Mouse (Mus musculus) heart, postnatal 0 days (tissue): Measurements from ENCODE around the gene Lfng. TPM values are rescaled to one million over a fixed set of nuclear protein-coding genes. Genes with fewer than 3 reads are reported as not detected.

Source experiments
- ATAC-seq: fragments of 200-750 bp; cut with Nextera tagmentation; 2 replicates; pipeline ENCODE4 v1.8.0; 2017; ENCODE audit warnings: low read depth, moderate number of reproducible peaks, moderate library complexity; ENCODE audit not compliant: insufficient read depth
- DNase-seq: peaks from one replicate; pipeline ENCODE4 v3.0.0-alpha.2; 2016; ENCODE audit warnings: low spot score
- H3K27ac ChIP-seq: fragments of 300-500 bp; sonication (generic); 2 replicates; pipeline ENCODE4 v1.5.1; 2014; ENCODE audit warnings: low read depth, mild to moderate bottlenecking
- H3K27me3 ChIP-seq: fragments of 300-500 bp; sonication (generic); 2 replicates; pipeline ENCODE4 v1.6.1; 2014; ENCODE audit warnings: low read length, mixed read lengths; ENCODE audit not compliant: control insufficient read depth, insufficient read depth
- H3K36me3 ChIP-seq: fragments of 300-500 bp; sonication (generic); replicated peaks from 2 replicates; pipeline ENCODE4 v1.6.1; 2014; ENCODE audit warnings: low read length, mixed read lengths; ENCODE audit not compliant: control insufficient read depth, insufficient read depth
- H3K4me1 ChIP-seq: fragments of 300-500 bp; sonication (generic); 2 replicates; pipeline ENCODE4 v1.6.1; 2014; ENCODE audit warnings: antibody characterized with exemption; ENCODE audit not compliant: control insufficient read depth, insufficient read depth
- H3K4me2 ChIP-seq: fragments of 300-500 bp; sonication (generic); 2 replicates; pipeline ENCODE4 v1.6.1; 2014; ENCODE audit warnings: low read depth, mild to moderate bottlenecking, low read length, moderate library complexity
- H3K4me3 ChIP-seq: fragments of 300-500 bp; sonication (generic); 2 replicates; pipeline ENCODE4 v1.5.1; 2014; ENCODE audit warnings: low read depth, low read length
- H3K9ac ChIP-seq: fragments of 300-500 bp; sonication (generic); replicated peaks from 2 replicates; pipeline ENCODE4 v1.6.1; 2014; ENCODE audit warnings: low read depth, low read length, mixed read lengths
- H3K9me3 ChIP-seq: fragments of 300-500 bp; sonication (generic); replicated peaks from 2 replicates; pipeline ENCODE4 v1.6.1; 2016; ENCODE audit warnings: low read length; ENCODE audit not compliant: control insufficient read depth
- CTCF ChIP-seq: IDR thresholded peaks from 2 replicates; pipeline ENCODE4 v1.5.1; 2016; ENCODE audit warnings: antibody characterized with exemption, control low read depth, low read depth
- EP300 ChIP-seq: IDR thresholded peaks from 2 replicates; pipeline ENCODE4 v1.6.1; 2016; ENCODE audit warnings: antibody characterized with exemption, low read depth
- WGBS: fragments of 180-500 bp; shearing (Covaris S2); extraction: QIAGEN DNeasy Blood & Tissue Kit; methylation state at CpG from one replicate; pipeline ENCODE4 v1.1.7; 2014; 5-methylcytosine and 5-hydroxymethylcytosine counted together
- polyA plus RNA-seq: library from polyadenylated mRNA; unstranded; fragments of >200 nt; fragmentation: Nextera tagmentation; extraction: Ambion mirVana; gene quantifications from 2 replicates; pipeline ENCODE4 v1.2.1, GENCODE M21; 2015
- total RNA-seq: library from RNA; depleted of rRNA; stranded (reverse); fragments of >200 nt; gene quantifications from 2 replicates; pipeline ENCODE4 v1.2.3, GENCODE M21; 2014; ENCODE audit warnings: low replicate concordance

Lfng gene
- total and polyA plus RNA-seq, 2 experiments from 2014 or later = 4.4 to 8.2 TPM

GRCm38 (mm10) chr5:140579771-140580170 is 27.3 kb upstream of the Lfng start:
- Histone ChIP-seq H3K4me2 (no peak overlapping the region), H3K9ac (no peak overlapping the region), H3K4me1 (peaks cover 5% of the 10 kb centered on the region; the same call in 1 of the 2 replicates), H3K4me3 (no peak overlapping the region), H3K9me3 (no peaks in the 10 kb centered on the region), H3K27me3 (0 out of 2 replicates have a peak, but pooled peaks cover 5% of the 10 kb centered on the region), H3K27ac (no peak overlapping the region), H3K36me3 (no peaks in the 10 kb centered on the region)
- no peak for ATAC-seq
- no peak for TF ChIP-seq CTCF
- no peak for TF ChIP-seq EP300
- WGBS = 57% methylated on average over 5 of the region's 6 CpGs
- no peak for DNase-seq

- ATAC-seq = peak; percentile 31
- Histone ChIP-seq H3K27ac (no peak overlapping the region), H3K9me3 (no peaks in the 10 kb centered on the region), H3K9ac (no peak overlapping the region), H3K36me3 (no peaks in the 10 kb centered on the region), H3K4me2 (no peak overlapping the region), H3K27me3 (0 out of 2 replicates have a peak, but pooled peaks cover 5% of the 10 kb centered on the region), H3K4me3 (no peak overlapping the region), H3K4me1 (peaks cover 5% of the 10 kb centered on the region; the same call in 1 of the 2 replicates)
- DNase-seq = no peak
- 9% methylated on average over 5 of the region's 5 CpGs for WGBS
- no peak for TF ChIP-seq EP300
- no peak for TF ChIP-seq CTCF
Measured at GRCm38 (mm10) chr5:140581569-140581968, 25.6 kb upstream of the Lfng start.

- TF ChIP-seq CTCF (no peak), EP300 (no peak)
- Histone ChIP-seq H3K9ac (no peak overlapping the region), H3K36me3 (no peaks in the 10 kb centered on the region), H3K27me3 (0 out of 2 replicates have a peak, but pooled peaks cover 5% of the 10 kb centered on the region), H3K4me1 (peaks cover 5% of the 10 kb centered on the region; the same call in 1 of the 2 replicates), H3K4me3 (no peak overlapping the region), H3K4me2 (no peak overlapping the region), H3K27ac (no peak overlapping the region), H3K9me3 (no peaks in the 10 kb centered on the region)
- DNase-seq (no peak), ATAC-seq (no peak)
- WGBS = 35% methylated on average over 8 of the region's 8 CpGs
Measured at GRCm38 (mm10) chr5:140582995-140583731, 24.0 kb upstream of the Lfng start.

GRCm38 (mm10) chr5:140583732-140584368 is 23.3 kb upstream of the Lfng start:
- no peak overlapping the region for H3K9ac ChIP-seq
- 0 out of 2 replicates have a peak, but pooled peaks cover 5% of the 10 kb centered on the region for H3K27me3 ChIP-seq

GRCm38 (mm10) chr5:140589082-140589774 is 17.9 kb upstream of the Lfng start:
- WGBS = 81% methylated on average over 16 of the region's 16 CpGs
- 0 out of 2 replicates have a peak, but pooled peaks cover 10% of the 10 kb centered on the region for H3K27me3 ChIP-seq
- H3K4me3 ChIP-seq = no peak overlapping the region
- DNase-seq = no peak
- H3K4me2 ChIP-seq = no peak overlapping the region
- H3K9me3 ChIP-seq = no peaks in the 10 kb centered on the region
- H3K9ac ChIP-seq = no peak overlapping the region
- H3K4me1 ChIP-seq = no peaks in the 10 kb centered on the region
- no peak overlapping the region for H3K27ac ChIP-seq
- no peak for ATAC-seq
- no peaks in the 10 kb centered on the region for H3K36me3 ChIP-seq
- no peak for TF ChIP-seq CTCF
- TF ChIP-seq EP300 = no peak

More at GRCm38 (mm10) chr5:140583732-140584368, 23.3 kb upstream of the Lfng start:
- WGBS = 76% methylated on average over 6 of the region's 6 CpGs
- H3K4me3 ChIP-seq = no peak overlapping the region
- no peak for TF ChIP-seq EP300
- TF ChIP-seq CTCF = no peak
- ATAC-seq = no peak
- no peaks in the 10 kb centered on the region for H3K9me3 ChIP-seq
- no peak overlapping the region for H3K4me2 ChIP-seq
- no peak for DNase-seq
- no peak overlapping the region for H3K27ac ChIP-seq
- peaks cover 5% of the 10 kb centered on the region; the same call in 1 of the 2 replicates for H3K4me1 ChIP-seq
- H3K36me3 ChIP-seq = no peaks in the 10 kb centered on the region
